Mouse (Mus musculus): ENCODE data around the gene Foxn2. TPM values are rescaled to one million over a fixed set of nuclear protein-coding genes. Genes with fewer than 3 reads are reported as not detected.
"Not testable (repeated sequence)": the region's sequence is repeated elsewhere in the genome, so short reads cannot be mapped to it uniquely, and the experiment has no call there.

Gene Foxn2
- total RNA-seq, 2 experiments from 2014 or later, result 22.4 to 24.1 TPM

DNA sequence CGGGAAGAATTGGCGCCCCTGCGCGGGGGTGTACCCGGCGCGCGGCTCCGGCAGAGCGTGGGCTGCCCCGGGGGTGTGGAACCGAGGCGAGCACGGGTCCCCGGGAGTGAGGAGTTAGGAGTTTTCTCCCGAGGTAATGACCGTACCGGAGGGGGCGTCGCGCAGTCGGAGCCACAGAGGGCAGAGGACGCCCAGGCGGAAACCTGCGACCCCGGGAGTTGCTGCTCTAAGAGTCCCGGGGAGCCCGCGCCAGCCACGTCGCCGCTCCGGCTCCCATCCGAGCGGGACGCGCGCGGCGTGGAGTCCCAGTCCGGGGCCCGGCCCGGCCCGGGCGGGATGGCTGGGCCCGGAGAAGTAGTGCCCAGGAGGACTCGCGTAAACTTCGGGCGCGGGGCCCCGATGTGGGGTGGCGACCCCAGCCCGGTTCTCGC is 505 bp downstream of the Foxn2 start:
- DNase-seq (ENCODE audit: low spot score in 2 of 2), result no peak

GRCm38 (mm10) chr17:88441432-88442174 is 1.1 kb downstream of the Foxn2 start:
- peak; percentile 29 to 62 for DNase-seq (ENCODE audit: low spot score in 2 of 2)

GRCm38 (mm10) chr17:88442661-88443060 is 2.1 kb downstream of the Foxn2 start:
- DNase-seq (ENCODE audit: low spot score in 2 of 2), result no peak

DNA sequence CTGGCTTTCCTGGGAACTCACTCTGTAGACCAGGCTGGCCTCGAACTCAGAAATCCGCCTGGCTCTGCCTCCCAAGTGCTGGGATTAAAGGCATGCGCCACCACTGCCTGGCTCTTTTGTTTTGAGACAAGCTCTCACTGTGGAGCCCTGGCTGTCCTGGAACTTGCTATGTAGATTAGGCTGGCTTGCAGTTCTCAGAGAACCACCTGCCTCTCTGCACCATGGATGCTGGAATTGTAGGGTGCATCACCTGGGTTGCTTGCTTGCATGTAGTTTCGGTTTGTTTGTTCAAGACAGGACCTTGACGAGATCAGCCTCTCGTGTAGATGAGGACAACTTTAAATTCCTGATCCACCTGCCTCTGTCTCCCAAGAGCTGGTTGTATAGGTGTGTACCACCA is 2.7 kb downstream of the Foxn2 start:
- no peak for DNase-seq (ENCODE audit: low spot score in 2 of 2)

- no peak for DNase-seq (ENCODE audit: low spot score in 2 of 2)
Observed at GRCm38 (mm10) chr17:88458079-88458478, 17.6 kb downstream of the Foxn2 start.

DNA sequence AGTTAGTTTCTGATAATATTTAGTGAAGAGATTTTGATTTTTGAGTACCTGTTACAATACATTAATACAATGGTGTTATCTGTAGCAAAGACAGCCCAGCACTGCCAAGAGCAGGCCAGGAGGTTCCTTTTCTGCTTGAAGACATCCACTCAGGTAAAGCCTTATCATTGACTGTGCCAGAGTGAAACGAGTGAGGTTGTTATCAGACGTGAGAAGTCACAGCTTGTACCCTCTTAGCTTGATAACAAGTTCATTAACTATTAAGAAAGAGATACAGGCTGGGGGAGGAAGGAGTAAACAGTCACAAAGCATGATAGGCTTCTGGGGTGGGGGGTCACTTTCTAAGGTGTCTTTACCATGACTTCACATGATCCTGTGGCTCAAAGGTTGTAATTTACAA is 19.0 kb downstream of the Foxn2 start:
- DNase-seq (ENCODE audit: low spot score in 2 of 2), result no peak

DNA sequence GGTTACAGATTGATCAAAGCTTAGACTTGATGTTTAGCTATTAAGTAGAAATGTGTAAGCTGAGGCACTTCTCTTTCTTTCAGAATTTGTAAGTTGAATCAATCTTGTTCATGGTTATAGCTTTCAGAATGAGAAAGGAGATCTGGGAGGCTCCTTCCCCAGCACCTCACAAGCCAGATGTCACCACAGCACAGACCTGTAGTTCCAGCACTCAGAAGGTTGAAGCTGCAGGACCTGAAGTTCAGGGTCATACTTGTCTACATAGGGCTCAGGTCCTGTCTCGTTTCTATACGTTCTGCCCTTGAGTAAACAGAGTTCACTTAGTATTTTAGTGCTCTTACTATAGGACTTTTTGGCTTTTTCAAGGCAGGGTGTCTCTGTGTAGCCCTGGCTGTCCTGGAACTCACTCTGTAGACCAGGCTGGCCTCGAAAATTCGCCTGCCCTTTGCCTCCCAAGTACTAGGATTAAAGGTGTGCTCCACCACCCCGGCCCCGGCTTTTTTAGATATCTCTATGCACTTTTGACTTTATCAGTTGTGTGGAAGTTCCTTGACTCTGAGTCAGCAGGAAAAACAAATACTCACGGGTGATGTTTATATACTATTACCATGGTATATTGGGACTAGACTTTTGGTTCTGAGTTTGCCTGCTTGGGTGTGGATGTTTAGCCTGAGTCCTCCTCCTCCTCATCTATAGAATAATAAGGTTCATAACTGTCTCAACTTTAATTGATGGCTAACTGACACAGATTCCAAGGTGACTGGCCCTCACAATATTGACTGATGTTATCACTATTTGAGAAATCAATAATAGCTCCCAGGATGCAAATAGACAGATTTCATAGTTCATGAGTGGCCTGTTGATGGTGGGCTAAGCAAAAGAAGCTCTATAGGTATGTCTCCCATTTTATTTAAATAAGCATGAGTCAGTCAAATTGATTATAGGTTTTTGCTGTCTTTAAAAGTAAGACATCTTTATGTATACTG is 19.7 kb downstream of the Foxn2 start:
- DNase-seq (ENCODE audit: low spot score in 2 of 2), result no peak

DNA sequence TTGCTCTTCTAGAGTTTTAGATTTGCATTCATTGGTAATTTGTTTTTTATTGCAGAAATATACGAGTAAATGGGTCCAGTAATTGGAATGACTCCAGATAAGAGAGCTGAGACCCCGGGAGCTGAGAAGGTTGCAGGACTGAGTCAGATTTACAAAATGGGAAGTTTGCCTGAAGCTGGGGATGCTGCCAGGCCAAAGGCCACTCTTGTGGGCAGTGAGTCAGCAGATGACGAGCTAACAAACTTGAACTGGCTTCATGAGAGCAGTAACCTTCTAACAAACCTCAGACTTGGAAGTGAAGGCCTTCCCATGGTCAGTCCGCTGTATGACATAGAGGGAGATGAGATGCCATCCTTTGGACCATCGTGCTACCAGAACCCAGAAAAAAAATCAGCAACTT is 22.1 kb downstream of the Foxn2 start:
- DNase-seq (ENCODE audit: low spot score in 2 of 2), result peak in 1 of 2 experiments; percentile 20

GRCm38 (mm10) chr17:88466591-88466990 is 26.1 kb downstream of the Foxn2 start:
- DNase-seq (ENCODE audit: low spot score in 2 of 2), result no peak

DNA sequence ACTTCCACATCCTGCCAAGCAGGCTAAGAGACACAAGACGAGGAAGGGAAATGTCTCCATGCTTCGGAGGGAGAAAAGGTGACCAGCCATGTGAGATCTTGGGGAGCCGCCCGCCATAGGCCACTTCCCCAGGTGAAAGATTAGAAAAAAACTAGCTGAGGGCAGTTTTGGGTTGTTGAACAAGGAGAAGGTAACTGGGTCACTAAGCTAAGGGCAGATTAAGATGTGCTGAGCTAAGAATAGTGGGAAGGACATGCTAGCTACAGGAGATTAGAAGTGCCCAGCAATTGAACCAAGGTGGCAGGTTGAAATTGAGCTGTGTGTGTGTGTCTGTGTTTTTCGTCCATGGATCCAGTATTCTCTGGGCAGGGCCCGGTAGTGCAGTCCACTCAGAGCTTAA is 27.2 kb downstream of the Foxn2 start:
- DNase-seq (ENCODE audit: low spot score in 2 of 2), result no peak

DNA sequence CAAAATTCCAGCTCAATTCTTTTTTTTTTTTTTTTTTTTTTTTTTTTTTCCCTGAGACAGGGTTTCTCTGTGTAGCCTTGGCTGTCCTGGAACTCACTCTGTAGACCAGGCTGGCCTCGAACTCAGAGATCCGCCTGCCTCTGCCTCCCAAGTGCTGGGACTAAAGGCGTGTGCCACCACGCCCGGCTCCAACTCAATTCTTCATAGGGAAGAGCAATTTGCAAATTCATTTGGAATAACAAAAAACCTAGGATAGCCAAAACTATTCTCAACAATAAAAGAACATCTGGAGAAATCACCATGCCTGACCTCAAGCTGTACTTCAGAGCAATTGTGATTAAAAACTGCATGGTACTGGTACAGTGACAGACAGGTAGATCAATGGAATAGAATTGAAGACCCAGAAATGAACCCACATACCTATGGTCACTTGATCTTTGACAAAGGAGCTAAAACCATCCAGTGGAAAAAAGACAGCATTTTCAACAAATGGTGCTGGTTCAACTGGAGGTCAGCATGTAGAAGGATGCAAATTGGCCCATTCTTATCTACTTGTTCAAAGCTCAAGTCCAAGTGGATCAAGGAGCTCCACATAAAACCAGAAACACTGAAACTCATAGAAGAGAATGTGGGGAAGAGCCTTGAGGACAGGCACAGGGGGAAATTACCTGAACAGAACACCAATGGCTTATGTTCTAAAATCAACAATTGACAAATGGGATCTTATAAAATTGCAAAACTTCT is 28.3 kb downstream of the Foxn2 start:
- DNase-seq (ENCODE audit: low spot score in 2 of 2), result not testable (repeated sequence)

- no peak for DNase-seq (ENCODE audit: low spot score in 2 of 2)
Observed at GRCm38 (mm10) chr17:88473766-88474165, 33.3 kb downstream of the Foxn2 start.

GRCm38 (mm10) chr17:88477165-88477564 is 36.7 kb downstream of the Foxn2 start:
- DNase-seq (ENCODE audit: low spot score in 2 of 2), result no peak

GRCm38 (mm10) chr17:88477699-88478098 is 37.2 kb downstream of the Foxn2 start:
- DNase-seq (ENCODE audit: low spot score in 2 of 2), result no peak

DNA sequence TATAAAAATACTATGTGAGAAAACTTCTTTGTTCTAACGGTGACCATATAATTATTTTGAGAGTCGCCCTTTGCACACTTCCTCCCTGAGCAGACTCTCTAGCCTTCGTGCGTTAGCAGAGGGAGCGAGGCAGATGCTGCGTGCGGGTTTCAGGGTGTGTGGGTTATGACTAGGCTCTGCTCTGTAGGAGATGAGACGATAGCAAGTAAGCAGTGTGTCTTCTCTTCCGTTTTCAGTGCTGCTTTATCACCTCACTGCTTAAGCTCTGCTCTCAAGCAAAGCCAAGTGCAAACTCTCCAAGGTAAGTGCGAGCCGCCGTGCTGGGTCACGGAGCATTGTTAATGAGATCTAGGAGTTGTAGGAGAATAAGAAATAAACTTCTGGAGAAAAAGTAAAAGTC is 38.5 kb downstream of the Foxn2 start:
- DNase-seq (ENCODE audit: low spot score in 2 of 2), result no peak

- DNase-seq (ENCODE audit: low spot score in 2 of 2), result no peak
Observed at GRCm38 (mm10) chr17:88480369-88480768, 39.9 kb downstream of the Foxn2 start.

GRCm38 (mm10) chr17:88481062-88481461 is 40.6 kb downstream of the Foxn2 start:
- no peak for DNase-seq (ENCODE audit: low spot score in 2 of 2)

- no peak for DNase-seq (ENCODE audit: low spot score in 2 of 2)
Observed at GRCm38 (mm10) chr17:88481587-88481986, 41.1 kb downstream of the Foxn2 start.

DNA sequence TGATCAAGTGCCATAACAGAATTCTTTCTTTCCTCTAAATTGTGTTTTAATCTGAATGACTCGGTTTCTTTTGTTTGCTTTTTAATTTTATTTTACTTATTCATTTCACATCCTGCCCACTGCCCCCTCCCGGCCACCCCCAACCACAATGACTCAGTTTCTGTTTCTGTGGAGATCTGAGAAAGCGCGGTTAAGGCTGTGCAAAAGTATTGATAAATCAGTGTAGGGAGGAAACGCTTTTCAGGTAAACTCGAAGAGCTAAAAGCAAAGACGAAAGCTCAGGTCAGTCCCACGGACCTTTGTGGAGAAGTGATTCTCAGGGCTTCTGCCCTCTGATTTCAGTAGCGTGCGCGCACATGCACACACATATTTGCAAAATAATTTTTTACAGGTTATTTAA is 44.0 kb downstream of the Foxn2 start:
- no peak for DNase-seq (ENCODE audit: low spot score in 2 of 2)

DNA sequence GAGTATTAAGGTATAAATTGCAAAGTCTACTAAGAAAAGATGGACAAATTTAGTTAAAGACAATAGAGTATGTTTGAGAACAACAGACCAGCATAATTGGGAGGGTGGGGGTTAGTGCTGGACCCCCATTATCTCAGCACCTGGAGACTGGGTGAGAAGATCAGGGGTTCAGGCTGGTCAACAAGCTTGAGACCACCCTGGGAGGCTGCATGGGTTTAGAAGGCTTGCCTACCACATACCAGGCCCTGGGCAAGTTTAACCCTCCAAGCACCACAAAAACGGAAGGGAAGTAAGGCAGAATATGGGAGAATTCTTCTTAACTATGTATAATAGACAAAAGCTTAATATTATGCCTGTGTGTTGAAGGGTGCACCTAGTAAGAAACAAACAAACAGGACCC is 44.4 kb downstream of the Foxn2 start:
- DNase-seq (ENCODE audit: low spot score in 2 of 2), result no peak

DNA sequence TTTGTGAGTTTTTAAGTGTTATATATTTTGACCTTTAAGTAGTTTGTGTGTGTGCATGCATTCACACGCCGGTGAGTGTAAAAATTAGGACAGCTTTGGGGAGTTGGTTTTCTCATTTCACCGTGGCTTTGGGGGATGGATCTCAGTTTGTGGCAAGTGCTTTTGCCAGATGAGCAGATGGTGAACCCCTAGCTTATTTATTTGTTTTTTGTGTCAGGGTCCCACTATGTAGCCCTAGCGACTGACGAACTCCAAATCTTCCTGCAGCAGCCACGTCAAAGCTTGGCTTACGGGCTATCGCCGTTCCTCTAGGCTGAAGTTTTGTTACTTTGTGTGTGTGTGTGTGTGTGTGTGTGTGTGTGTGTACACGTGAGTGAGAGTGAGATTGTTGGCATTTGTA is 50.0 kb downstream of the Foxn2 start:
- no peak for DNase-seq (ENCODE audit: low spot score in 2 of 2)
